Mouse (Mus musculus) liver, embryonic 14.5 days (tissue): ENCODE data around the gene Fbxl17. TPM values are rescaled to one million over a fixed set of nuclear protein-coding genes. Genes with fewer than 3 reads are reported as not detected.

Experiments
- ATAC-seq: fragments of 200-750 bp; cut with Nextera tagmentation; 2 replicates; pipeline ENCODE4 v1.8.0; 2017; ENCODE audit warnings: moderate number of reproducible peaks, mild to moderate bottlenecking, moderate library complexity; ENCODE audit not compliant: insufficient read depth
- DNase-seq, 3 experiments: peaks; one replicate each; pipeline ENCODE4 v3.0.0-alpha.2; 2012 to 2013; ENCODE audit warnings: low read depth in 3 of 3, low spot score in 3 of 3
- H3K27ac ChIP-seq: fragments of 300-500 bp; sonication (generic); 2 replicates; pipeline ENCODE4 v1.5.1; 2014; ENCODE audit warnings: moderate library complexity, mild to moderate bottlenecking, control low read depth, inconsistent platforms
- H3K27me3 ChIP-seq: fragments of 300-500 bp; sonication (generic); 2 replicates; pipeline ENCODE4 v1.6.1; 2014; ENCODE audit warnings: mild to moderate bottlenecking, low read length, moderate library complexity; ENCODE audit not compliant: control insufficient read depth, insufficient read depth
- H3K36me3 ChIP-seq: fragments of 300-500 bp; sonication (generic); replicated peaks from 2 replicates; pipeline ENCODE4 v1.6.1; 2014; ENCODE audit warnings: low read depth; ENCODE audit not compliant: control insufficient read depth, insufficient read depth
- H3K4me1 ChIP-seq, 2 experiments: fragments of 200-500 bp in 1 of 2; fragments of 300-500 bp in 1 of 2; sonication (generic) in 1 of 2; replicated peaks; 2 replicates each; pipeline ENCODE4 v1.6.1; 2012 to 2014; ENCODE audit warnings: antibody characterized with exemption in 1 of 2, inconsistent platforms in 1 of 2, low read length in 1 of 2; ENCODE audit not compliant: control insufficient read depth in 2 of 2, insufficient read depth in 2 of 2
- H3K4me2 ChIP-seq: fragments of 300-500 bp; sonication (generic); 2 replicates; pipeline ENCODE4 v1.6.1; 2014; ENCODE audit warnings: low read depth, mild to moderate bottlenecking, control low read depth, moderate library complexity
- H3K4me3 ChIP-seq, 2 experiments: fragments of 200-500 bp in 1 of 2; fragments of 300-500 bp in 1 of 2; sonication (generic) in 1 of 2; 2 replicates each; pipeline ENCODE4 v1.5.1; 2012 to 2014; ENCODE audit warnings: low read depth in 2 of 2, low read length in 2 of 2, mild to moderate bottlenecking in 2 of 2, control low read depth in 1 of 2, inconsistent platforms in 1 of 2, moderate library complexity in 1 of 2; ENCODE audit not compliant: insufficient read depth in 1 of 2
- H3K9ac ChIP-seq: fragments of 300-500 bp; sonication (generic); replicated peaks from 2 replicates; pipeline ENCODE4 v1.6.1; 2014; ENCODE audit warnings: mild to moderate bottlenecking, control low read depth, moderate library complexity
- H3K9me3 ChIP-seq: fragments of 300-500 bp; sonication (generic); 2 replicates; pipeline ENCODE4 v1.6.1; 2016; ENCODE audit warnings: low read length, mixed read lengths; ENCODE audit not compliant: control insufficient read depth
- CTCF ChIP-seq: IDR thresholded peaks from 2 replicates; pipeline ENCODE4 v1.5.1; 2016; ENCODE audit warnings: antibody characterized with exemption, low read depth, control low read depth
- EP300 ChIP-seq: IDR thresholded peaks from 2 replicates; pipeline ENCODE4 v1.6.1; 2016; ENCODE audit warnings: antibody characterized with exemption, low read depth
- WGBS: fragments of 180-500 bp; shearing (Covaris S2); extraction: QIAGEN DNeasy Blood & Tissue Kit; methylation state at CpG from one replicate; pipeline ENCODE4 v1.1.7; 2014; ENCODE audit not compliant: insufficient replicate concordance; 5-methylcytosine and 5-hydroxymethylcytosine counted together
- polyA plus RNA-seq, 2 experiments: library from polyadenylated mRNA; depleted of rRNA in 1 of 2; stranded (reverse) in 1 of 2; unstranded in 1 of 2; fragments of >200 nt; fragmentation: Nextera tagmentation in 1 of 2; extraction: Ambion mirVana in 1 of 2; gene quantifications; 2 replicates each; pipeline versions ENCODE4 v1.2.1 to v1.2.3; 2012 to 2014

The Fbxl17 gene
- polyA plus RNA-seq, 2 experiments, result 1.9 TPM

GRCm38 (mm10) chr17:63056976-63057375 is 442.8 kb downstream of the Fbxl17 start:
- Histone ChIP-seq H3K9ac (no peak overlapping the region), H3K4me3 (no peak overlapping the region), H3K9me3 (no peaks in the 10 kb centered on the region), H3K27ac (no peak overlapping the region), H3K27me3 (no peaks in the 10 kb centered on the region), H3K4me1 (no peaks in the 10 kb centered on the region), H3K36me3 (no peaks in the 10 kb centered on the region), H3K4me2 (no peak overlapping the region)
- 79% methylated on average over 3 of the region's 3 CpGs for WGBS
- TF ChIP-seq EP300, result no peak
- TF ChIP-seq CTCF, result no peak
- no peak for ATAC-seq
- DNase-seq, result no peak

- ATAC-seq (no peak), DNase-seq (no peak)
- WGBS, result 62% methylated on average over 3 of the region's 3 CpGs
- Histone ChIP-seq H3K27ac (no peak overlapping the region), H3K27me3 (no peaks in the 10 kb centered on the region), H3K9me3 (no peaks in the 10 kb centered on the region), H3K4me2 (no peak overlapping the region), H3K36me3 (no peaks in the 10 kb centered on the region), H3K4me1 (no peaks in the 10 kb centered on the region), H3K9ac (no peak overlapping the region), H3K4me3 (no peak overlapping the region)
- TF ChIP-seq EP300 (no peak), CTCF (no peak)
These were observed 446.5 kb downstream of the Fbxl17 start for GRCm38 (mm10) chr17:63053311-63053710.

- Histone ChIP-seq H3K4me1 (no peaks in the 10 kb centered on the region), H3K9ac (no peak overlapping the region), H3K27me3 (no peaks in the 10 kb centered on the region), H3K4me3 (no peak overlapping the region), H3K36me3 (no peaks in the 10 kb centered on the region), H3K4me2 (no peak overlapping the region), H3K9me3 (no peaks in the 10 kb centered on the region), H3K27ac (no peak overlapping the region)
- ATAC-seq (no peak), DNase-seq (no peak)
- TF ChIP-seq CTCF, result no peak
- no peak for TF ChIP-seq EP300
- 43% methylated on average over 3 of the region's 3 CpGs for WGBS
These were observed 453.4 kb downstream of the Fbxl17 start for GRCm38 (mm10) chr17:63046401-63046800.

- H3K4me1 ChIP-seq, result no peaks in the 10 kb centered on the region
- no peaks in the 10 kb centered on the region for H3K27me3 ChIP-seq
- H3K9me3 ChIP-seq, result no peaks in the 10 kb centered on the region
- no peak overlapping the region for H3K4me3 ChIP-seq
- WGBS, result 68% methylated on average over 13 of the region's 13 CpGs
- no peak overlapping the region for H3K4me2 ChIP-seq
- ATAC-seq, result no peak
- H3K36me3 ChIP-seq, result no peaks in the 10 kb centered on the region
- H3K27ac ChIP-seq, result no peak overlapping the region
- TF ChIP-seq CTCF, result no peak
- TF ChIP-seq EP300, result no peak
- DNase-seq, result no peak
- H3K9ac ChIP-seq, result no peak overlapping the region
These were observed 454.5 kb downstream of the Fbxl17 start for GRCm38 (mm10) chr17:63045297-63045696.

- ATAC-seq, result no peak
- H3K27me3 ChIP-seq, result no peaks in the 10 kb centered on the region
These were observed 456.7 kb downstream of the Fbxl17 start for GRCm38 (mm10) chr17:63043046-63043675.

More at GRCm38 (mm10) chr17:63043046-63043675, 456.7 kb downstream of the Fbxl17 start:
- Histone ChIP-seq H3K4me3 (no peak overlapping the region), H3K27ac (no peak overlapping the region), H3K9me3 (no peaks in the 10 kb centered on the region), H3K9ac (no peak overlapping the region), H3K36me3 (no peaks in the 10 kb centered on the region), H3K4me1 (no peaks in the 10 kb centered on the region), H3K4me2 (no peak overlapping the region)
- WGBS, result 66% methylated on average over 9 of the region's 9 CpGs
- TF ChIP-seq EP300 (no peak), CTCF (no peak)
- DNase-seq, result no peak
